Mouse (Mus musculus): ENCODE measurements at regions not wholly inside any gene's neighbourhood (a gene's known extent, or its start where the extent isn't known, plus 50 kb on each side); places are given as distances from the start of the nearest gene placed in this dataset.

DNA sequence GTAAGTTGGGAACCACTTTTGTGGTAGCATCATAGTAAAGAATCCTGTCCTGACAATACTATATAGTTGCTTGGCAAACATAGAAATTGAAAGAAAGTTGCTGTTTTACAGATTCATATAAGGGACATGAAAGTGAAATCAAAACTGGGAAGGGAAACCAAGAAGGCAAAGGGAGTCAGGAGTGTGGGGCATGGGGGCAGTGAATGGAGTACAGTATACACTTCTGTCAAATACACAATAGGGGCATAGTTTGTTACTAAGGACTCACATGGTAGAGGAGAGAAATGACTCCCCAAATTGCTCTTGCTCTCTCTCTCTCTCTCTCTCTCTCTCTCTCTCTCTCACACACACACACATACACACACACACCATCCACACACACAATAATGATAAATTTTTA, 185.1 kb downstream of the Kdr start:
- H3K27me3 ChIP-seq = no peaks in the 10 kb centered on the region
- no peak for ATAC-seq (replicated peaks; ENCODE audit: low FRiP score)
- no peak overlapping the region for H3K9ac ChIP-seq
- H3K4me1 ChIP-seq = no peaks in the 10 kb centered on the region
- no peak overlapping the region for H3K4me2 ChIP-seq
- H3K27ac ChIP-seq = no peak overlapping the region
- no peaks in the 10 kb centered on the region for H3K9me3 ChIP-seq (replicated peaks)
- H3K4me3 ChIP-seq (replicated peaks) = no peak overlapping the region
- no peaks in the 10 kb centered on the region for H3K36me3 ChIP-seq

GRCm38 (mm10) chr5:75791738-75792137, 186.5 kb downstream of the Kdr start:
- H3K9ac ChIP-seq = no peak overlapping the region
- no peaks in the 10 kb centered on the region for H3K27me3 ChIP-seq
- no peak overlapping the region for H3K27ac ChIP-seq
- H3K36me3 ChIP-seq = no peaks in the 10 kb centered on the region
- no peak overlapping the region for H3K4me2 ChIP-seq
- WGBS = 82% methylated on average over 8 of the region's 8 CpGs
- no peaks in the 10 kb centered on the region for H3K4me1 ChIP-seq
- ATAC-seq (replicated peaks; ENCODE audit: low FRiP score) = no peak
- no peak overlapping the region for H3K4me3 ChIP-seq (replicated peaks)
- H3K9me3 ChIP-seq (replicated peaks) = no peaks in the 10 kb centered on the region

DNA sequence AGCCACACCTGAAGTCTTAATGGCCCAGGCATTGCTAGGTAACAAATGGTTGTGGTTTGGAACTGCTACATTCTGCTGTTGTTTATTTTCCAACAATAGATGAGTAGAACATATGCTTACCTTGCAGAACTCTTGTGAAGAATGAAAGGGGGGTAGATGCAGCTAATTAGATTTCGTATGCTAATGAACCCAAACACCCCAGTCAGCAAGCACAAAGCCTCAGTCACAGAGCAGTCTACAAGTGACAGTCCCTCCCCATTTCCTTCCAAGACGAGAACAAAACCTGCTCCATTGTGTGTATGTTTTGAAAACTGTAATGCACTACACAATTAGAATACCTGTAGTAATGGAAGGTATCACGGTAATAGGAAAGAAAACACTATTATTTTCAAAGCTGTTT, 190.2 kb downstream of the Kdr start:
- H3K4me3 ChIP-seq (replicated peaks) = no peak overlapping the region
- WGBS = 66% methylated on average over 3 of the region's 3 CpGs
- H3K27me3 ChIP-seq = no peaks in the 10 kb centered on the region
- no peak overlapping the region for H3K27ac ChIP-seq
- H3K9ac ChIP-seq = no peak overlapping the region
- H3K4me1 ChIP-seq = no peaks in the 10 kb centered on the region
- H3K9me3 ChIP-seq (replicated peaks) = no peaks in the 10 kb centered on the region
- no peak overlapping the region for H3K4me2 ChIP-seq
- no peaks in the 10 kb centered on the region for H3K36me3 ChIP-seq
- ATAC-seq (replicated peaks; ENCODE audit: low FRiP score) = no peak

DNA sequence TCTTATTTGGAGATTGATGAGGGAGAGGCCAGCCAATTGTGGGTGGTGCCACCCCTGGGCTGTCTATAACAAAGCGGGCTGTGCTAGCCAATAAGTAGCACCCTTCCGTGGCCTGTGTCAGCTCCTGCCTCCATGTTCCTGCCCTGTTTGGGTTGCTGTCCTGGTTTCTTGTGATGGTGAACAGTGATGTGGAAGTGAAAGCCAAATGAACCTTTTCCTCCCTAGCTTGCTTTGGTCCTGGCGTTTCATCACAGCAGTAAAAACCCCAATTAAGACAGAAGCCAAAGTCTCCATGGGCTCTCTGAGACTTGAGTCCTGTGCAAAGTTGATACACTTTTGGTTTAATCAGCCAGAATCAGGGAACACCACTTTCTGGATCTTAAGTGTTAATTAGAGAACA, 192.1 kb downstream of the Kdr start:
- H3K36me3 ChIP-seq = no peaks in the 10 kb centered on the region
- 91% methylated on average over 3 of the region's 3 CpGs for WGBS
- H3K4me3 ChIP-seq (replicated peaks) = no peak overlapping the region
- H3K27me3 ChIP-seq = no peaks in the 10 kb centered on the region
- no peaks in the 10 kb centered on the region for H3K4me1 ChIP-seq
- H3K27ac ChIP-seq = no peak overlapping the region
- H3K9ac ChIP-seq = no peak overlapping the region
- no peaks in the 10 kb centered on the region for H3K9me3 ChIP-seq (replicated peaks)
- no peak overlapping the region for H3K4me2 ChIP-seq
- no peak for ATAC-seq (replicated peaks; ENCODE audit: low FRiP score)

GRCm38 (mm10) chr5:75784998-75785593, 193.2 kb downstream of the Kdr start:
- Histone ChIP-seq H3K9me3 (replicated peaks) (no peaks in the 10 kb centered on the region), H3K27ac (no peak overlapping the region), H3K9ac (no peak overlapping the region), H3K27me3 (no peaks in the 10 kb centered on the region), H3K4me1 (no peaks in the 10 kb centered on the region), H3K36me3 (no peaks in the 10 kb centered on the region), H3K4me2 (no peak overlapping the region), H3K4me3 (replicated peaks) (no peak overlapping the region)
- no peak for ATAC-seq (replicated peaks; ENCODE audit: low FRiP score)
- WGBS = 79% methylated on average over 8 of the region's 8 CpGs

DNA sequence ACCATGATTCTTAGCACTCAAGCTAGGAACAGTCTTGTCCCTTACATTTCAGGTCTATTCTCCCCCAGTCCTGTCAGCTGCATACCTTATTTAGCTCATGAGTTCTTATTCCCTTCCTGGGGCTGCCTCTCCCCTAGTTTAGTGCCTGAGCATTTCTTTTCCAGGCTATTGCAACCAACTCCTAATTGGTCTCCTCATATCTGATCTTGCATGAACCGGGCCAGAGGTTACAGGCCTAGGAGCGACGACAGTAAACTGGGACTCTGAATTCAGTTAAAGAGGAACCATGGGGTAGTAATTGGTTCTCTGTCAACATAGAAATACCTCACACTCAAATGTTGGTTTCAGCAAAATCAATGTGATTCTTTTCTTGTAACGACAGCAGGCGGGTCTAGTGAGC, 195.9 kb downstream of the Kit start:
- H3K9ac ChIP-seq = no peak overlapping the region
- H3K4me1 ChIP-seq = no peaks in the 10 kb centered on the region
- no peaks in the 10 kb centered on the region; the same call in 1 of the 2 replicates for H3K9me3 ChIP-seq (replicated peaks)
- H3K4me2 ChIP-seq = no peak overlapping the region
- no peaks in the 10 kb centered on the region for H3K36me3 ChIP-seq
- ATAC-seq (replicated peaks; ENCODE audit: low FRiP score) = no peak
- no peak overlapping the region for H3K4me3 ChIP-seq (replicated peaks)
- no peaks in the 10 kb centered on the region for H3K27me3 ChIP-seq
- WGBS = 73% methylated on average over 5 of the region's 5 CpGs
- H3K27ac ChIP-seq = no peak overlapping the region

- ATAC-seq (replicated peaks; ENCODE audit: low FRiP score) = no peak
- Histone ChIP-seq H3K4me1 (no peaks in the 10 kb centered on the region), H3K9me3 (replicated peaks) (no peaks in the 10 kb centered on the region; the same call in 1 of the 2 replicates), H3K4me2 (no peak overlapping the region), H3K27ac (no peak overlapping the region), H3K36me3 (no peaks in the 10 kb centered on the region), H3K27me3 (no peaks in the 10 kb centered on the region), H3K4me3 (replicated peaks) (no peak overlapping the region), H3K9ac (no peak overlapping the region)
- 54% methylated on average over 1 of the region's 1 CpGs for WGBS
These were observed 192.5 kb downstream of the Kit start for GRCm38 (mm10) chr5:75767213-75767612.

- ATAC-seq (replicated peaks; ENCODE audit: low FRiP score) = no peak
These were observed 187.7 kb downstream of the Kit start for GRCm38 (mm10) chr5:75762374-75762773.

GRCm38 (mm10) chr5:75761459-75762310, 187.0 kb downstream of the Kit start:
- Histone ChIP-seq H3K4me1 (no peaks in the 10 kb centered on the region), H3K4me2 (no peak overlapping the region), H3K27me3 (no peaks in the 10 kb centered on the region), H3K27ac (no peak overlapping the region), H3K9me3 (replicated peaks) (no peaks in the 10 kb centered on the region), H3K9ac (no peak overlapping the region), H3K36me3 (no peaks in the 10 kb centered on the region), H3K4me3 (replicated peaks) (no peak overlapping the region)
- ATAC-seq (replicated peaks; ENCODE audit: low FRiP score) = peak; percentile 29; the same call in 1 of the 2 replicates
- WGBS = 70% methylated on average over 11 of the region's 11 CpGs

More at GRCm38 (mm10) chr5:75762374-75762773, 187.7 kb downstream of the Kit start:
- Histone ChIP-seq H3K4me1 (no peaks in the 10 kb centered on the region), H3K27me3 (no peaks in the 10 kb centered on the region), H3K27ac (no peak overlapping the region), H3K9me3 (replicated peaks) (no peaks in the 10 kb centered on the region; the same call in 1 of the 2 replicates), H3K4me2 (no peak overlapping the region), H3K9ac (no peak overlapping the region), H3K36me3 (no peaks in the 10 kb centered on the region), H3K4me3 (replicated peaks) (no peak overlapping the region)
- WGBS = 79% methylated on average over 6 of the region's 6 CpGs

- ATAC-seq (replicated peaks; ENCODE audit: low FRiP score) = no peak
- Histone ChIP-seq H3K9ac (no peak overlapping the region), H3K27me3 (no peaks in the 10 kb centered on the region), H3K4me3 (replicated peaks) (no peak overlapping the region), H3K36me3 (no peaks in the 10 kb centered on the region), H3K9me3 (replicated peaks) (no peaks in the 10 kb centered on the region), H3K4me1 (0 out of 2 replicates have a peak, but pooled peaks cover 3% of the 10 kb centered on the region), H3K27ac (no peak overlapping the region), H3K4me2 (no peak overlapping the region)
- WGBS = 67% methylated on average over 7 of the region's 7 CpGs
These were observed 181.5 kb downstream of the Kit start for GRCm38 (mm10) chr5:75756168-75756567.

- Histone ChIP-seq H3K27ac (0 out of 2 replicates have a peak overlapping the region, but pooled peaks have one; percentile 3), H3K9ac (no peak overlapping the region), H3K36me3 (no peaks in the 10 kb centered on the region), H3K9me3 (replicated peaks) (no peaks in the 10 kb centered on the region), H3K4me1 (0 out of 2 replicates have a peak, but pooled peaks cover 3% of the 10 kb centered on the region), H3K4me2 (no peak overlapping the region), H3K4me3 (replicated peaks) (no peak overlapping the region), H3K27me3 (no peaks in the 10 kb centered on the region)
- no peak for ATAC-seq (replicated peaks; ENCODE audit: low FRiP score)
- 65% methylated on average over 7 of the region's 7 CpGs for WGBS
These were observed 179.6 kb downstream of the Kit start for GRCm38 (mm10) chr5:75754356-75754755.

- Histone ChIP-seq H3K27ac (no peak overlapping the region), H3K4me3 (replicated peaks) (no peak overlapping the region), H3K9me3 (replicated peaks) (no peaks in the 10 kb centered on the region), H3K9ac (no peak overlapping the region), H3K4me1 (peaks cover 8% of the 10 kb centered on the region), H3K36me3 (no peaks in the 10 kb centered on the region), H3K27me3 (no peaks in the 10 kb centered on the region), H3K4me2 (no peak overlapping the region)
- ATAC-seq (replicated peaks; ENCODE audit: low FRiP score) = no peak
- whole genome bisulfite sequencing = 74% methylated on average over 9 of the region's 9 CpGs
These were observed 170.6 kb downstream of the Kit start for GRCm38 (mm10) chr5:75745311-75745710.

Measured in kidney, embryonic 15.5 days (tissue).